Mouse (Mus musculus): ENCODE data around the gene Dexi. TPM values are rescaled to one million over a fixed set of nuclear protein-coding genes. Genes with fewer than 3 reads are reported as not detected.
A peak's percentile ranks its signal among the peaks of the same experiment; 100 is the strongest.

Dexi gene
- polyA plus RNA-seq, 1 experiment from 2014 or later, result 2.9 TPM

DNA sequence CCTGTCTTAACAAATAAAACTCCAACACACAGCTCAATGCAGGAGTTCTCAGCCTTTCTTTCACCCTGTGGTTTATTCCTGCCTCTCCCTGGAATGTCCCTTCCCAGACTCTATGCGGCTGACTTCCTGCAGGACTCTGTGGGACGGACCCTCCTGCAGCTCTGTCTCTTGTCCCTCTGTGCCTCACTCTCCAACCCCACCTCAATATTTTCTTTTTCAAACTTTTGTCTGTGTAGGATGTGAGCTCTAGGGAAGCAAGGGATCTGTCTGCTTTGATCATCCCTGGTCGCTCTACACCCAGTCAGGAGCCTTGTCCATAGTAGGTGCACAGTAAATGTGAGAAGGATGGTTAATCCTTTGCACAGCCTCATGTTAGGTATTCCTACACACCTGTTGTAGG is 14.5 kb downstream of the Dexi start:
- Histone ChIP-seq H3K4me1 (ENCODE audit: control insufficient read depth, insufficient read depth, low read length) (no peaks in the 10 kb centered on the region), H3K9me3 (ENCODE audit: control insufficient read depth, low read length) (no peaks in the 10 kb centered on the region), H3K4me2 (ENCODE audit: low read depth, low read length) (no peak overlapping the region), H3K27ac (ENCODE audit: low read length) (no peak overlapping the region), H3K4me3 (ENCODE audit: low read length) (no peak overlapping the region), H3K27me3 (replicated peaks; ENCODE audit: control insufficient read depth, insufficient read depth, low read length) (no peaks in the 10 kb centered on the region), H3K36me3 (ENCODE audit: control insufficient read depth, insufficient read depth, low read length) (no peaks in the 10 kb centered on the region), H3K9ac (ENCODE audit: low read depth, low read length) (no peak overlapping the region)
- no peak for ATAC-seq
- 82% methylated on average over 3 of the region's 3 CpGs for WGBS

DNA sequence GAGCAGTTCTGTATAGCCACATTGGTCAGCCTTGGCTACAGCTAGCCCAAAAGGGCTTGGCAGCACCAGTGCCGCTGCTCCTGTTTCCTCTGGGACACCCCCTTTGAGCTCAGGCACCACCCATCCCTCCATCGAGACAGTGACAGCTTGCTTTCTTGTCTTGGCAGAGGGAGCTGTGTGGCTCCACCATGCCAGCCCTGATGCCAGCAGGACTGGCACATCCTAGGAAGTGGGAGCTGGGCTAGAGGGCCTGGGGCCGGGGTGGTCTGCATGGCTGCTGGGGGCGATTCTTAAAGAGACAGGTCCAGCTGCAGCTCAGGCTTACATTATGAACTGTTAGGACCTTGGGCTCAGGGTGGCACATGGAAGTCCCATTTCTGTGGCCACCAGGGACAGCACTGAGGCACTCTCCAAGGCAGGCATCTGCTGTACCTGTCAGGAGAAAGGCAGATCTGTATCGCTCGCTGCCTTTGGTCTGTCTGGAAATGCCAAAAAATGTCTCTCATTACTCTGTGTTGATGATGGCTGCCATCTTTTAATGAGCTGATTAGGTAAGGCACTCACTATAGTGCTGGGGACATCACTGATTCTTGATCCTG is 15.7 kb downstream of the Dexi start:
- no peak overlapping the region for H3K27ac ChIP-seq (ENCODE audit: low read length)
- no peaks in the 10 kb centered on the region for H3K4me1 ChIP-seq (ENCODE audit: control insufficient read depth, insufficient read depth, low read length)
- no peak overlapping the region for H3K4me3 ChIP-seq (ENCODE audit: low read length)
- no peaks in the 10 kb centered on the region for H3K36me3 ChIP-seq (ENCODE audit: control insufficient read depth, insufficient read depth, low read length)
- no peak overlapping the region for H3K4me2 ChIP-seq (ENCODE audit: low read depth, low read length)
- no peaks in the 10 kb centered on the region for H3K27me3 ChIP-seq (replicated peaks; ENCODE audit: control insufficient read depth, insufficient read depth, low read length)
- no peaks in the 10 kb centered on the region for H3K9me3 ChIP-seq (ENCODE audit: control insufficient read depth, low read length)
- WGBS, result 77% methylated on average over 6 of the region's 6 CpGs
- no peak for ATAC-seq
- H3K9ac ChIP-seq (ENCODE audit: low read depth, low read length), result no peak overlapping the region

DNA sequence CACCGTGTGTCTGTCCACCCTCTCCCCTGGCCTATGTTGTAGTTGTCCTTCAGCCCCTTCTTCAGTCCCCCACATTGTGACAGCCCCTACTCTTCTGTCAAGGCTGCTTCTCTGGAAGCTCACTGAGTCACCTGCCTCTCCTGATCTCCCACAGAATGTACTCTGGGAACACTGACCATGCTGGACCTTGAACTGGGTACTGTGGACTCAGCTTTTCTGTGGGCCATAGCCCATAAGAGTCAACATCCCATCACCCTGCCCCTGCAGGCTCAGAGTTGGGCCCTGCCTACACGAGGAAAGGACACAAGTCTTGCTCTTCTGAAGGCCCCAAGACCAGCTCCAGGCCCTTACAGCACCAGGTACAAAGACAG is 17.3 kb downstream of the Dexi start:
- WGBS, result 70% methylated on average over 2 of the region's 2 CpGs

DNA sequence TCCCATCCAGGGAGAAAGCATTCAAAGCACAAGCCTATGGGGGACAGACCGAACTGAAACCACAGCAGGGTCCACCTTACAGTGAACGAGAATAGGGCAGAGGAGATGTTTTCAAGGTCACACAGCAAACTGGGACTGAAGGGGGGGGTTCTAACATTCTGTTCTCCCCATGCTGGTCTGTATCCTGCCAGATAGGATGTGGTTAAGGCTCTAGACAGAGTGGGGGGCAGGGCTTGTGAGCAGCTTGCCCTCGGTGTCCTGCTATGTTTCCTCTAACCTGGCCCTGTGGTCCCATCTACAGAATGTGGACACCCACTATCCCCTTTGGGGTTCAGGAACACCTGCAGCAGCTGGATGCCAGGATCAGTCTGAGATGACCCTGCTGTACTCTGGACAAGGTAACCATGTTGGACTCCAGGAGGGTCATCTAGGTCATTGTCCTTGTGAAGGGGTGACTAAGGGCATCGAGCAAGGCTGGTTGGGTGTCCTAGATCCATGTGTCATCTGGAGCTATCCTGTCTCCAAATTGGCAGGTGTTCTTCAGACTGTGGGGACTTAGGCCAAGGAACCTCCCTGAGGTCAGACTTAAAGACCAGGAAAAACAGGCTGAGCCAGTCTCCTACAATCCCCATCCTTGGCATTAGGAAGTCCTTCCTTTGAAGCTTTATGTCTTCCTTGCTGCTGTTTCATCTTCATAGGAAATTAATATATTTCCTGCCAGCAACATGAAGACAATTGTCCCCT is 17.8 kb downstream of the Dexi start:
- H3K36me3 ChIP-seq (ENCODE audit: control insufficient read depth, insufficient read depth, low read length), result no peaks in the 10 kb centered on the region
- 81% methylated on average over 4 of the region's 4 CpGs for WGBS
- no peaks in the 10 kb centered on the region for H3K27me3 ChIP-seq (replicated peaks; ENCODE audit: control insufficient read depth, insufficient read depth, low read length)
- ATAC-seq, result no peak
- no peak overlapping the region for H3K4me3 ChIP-seq (ENCODE audit: low read length)
- no peaks in the 10 kb centered on the region for H3K9me3 ChIP-seq (ENCODE audit: control insufficient read depth, low read length)
- no peak overlapping the region for H3K9ac ChIP-seq (ENCODE audit: low read depth, low read length)
- H3K4me2 ChIP-seq (ENCODE audit: low read depth, low read length), result no peak overlapping the region
- H3K27ac ChIP-seq (ENCODE audit: low read length), result no peak overlapping the region
- H3K4me1 ChIP-seq (ENCODE audit: control insufficient read depth, insufficient read depth, low read length), result no peaks in the 10 kb centered on the region

More for the DNA sequence above, 17.3 kb downstream of the Dexi start:
- no peaks in the 10 kb centered on the region for H3K27me3 ChIP-seq (replicated peaks; ENCODE audit: control insufficient read depth, insufficient read depth, low read length)
- no peak overlapping the region for H3K27ac ChIP-seq (ENCODE audit: low read length)
- H3K4me2 ChIP-seq (ENCODE audit: low read depth, low read length), result no peak overlapping the region
- no peaks in the 10 kb centered on the region for H3K4me1 ChIP-seq (ENCODE audit: control insufficient read depth, insufficient read depth, low read length)
- H3K4me3 ChIP-seq (ENCODE audit: low read length), result no peak overlapping the region
- no peak for ATAC-seq
- H3K36me3 ChIP-seq (ENCODE audit: control insufficient read depth, insufficient read depth, low read length), result no peaks in the 10 kb centered on the region
- H3K9me3 ChIP-seq (ENCODE audit: control insufficient read depth, low read length), result no peaks in the 10 kb centered on the region
- H3K9ac ChIP-seq (ENCODE audit: low read depth, low read length), result no peak overlapping the region

DNA sequence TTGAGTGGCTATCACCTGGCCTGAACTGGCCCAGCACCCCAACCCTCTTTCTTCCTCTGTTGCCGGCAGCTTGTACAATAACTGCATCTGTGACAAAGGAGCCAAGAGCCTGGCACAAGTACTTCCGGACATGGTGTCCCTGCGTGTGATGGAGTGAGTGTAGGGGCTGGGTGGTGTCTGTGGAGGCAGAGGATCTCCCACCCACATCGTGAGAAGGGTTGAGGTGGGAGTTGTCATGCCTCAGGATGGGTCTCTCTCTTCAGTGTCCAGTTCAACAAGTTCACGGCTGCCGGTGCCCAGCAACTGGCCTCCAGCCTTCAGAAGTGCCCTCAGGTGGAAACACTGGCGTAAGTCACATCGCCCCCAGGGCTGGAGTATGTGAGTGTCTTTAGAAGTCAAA is 19.2 kb downstream of the Dexi start:
- Histone ChIP-seq H3K4me3 (ENCODE audit: low read length) (no peak overlapping the region), H3K4me2 (ENCODE audit: low read depth, low read length) (no peak overlapping the region), H3K9me3 (ENCODE audit: control insufficient read depth, low read length) (no peaks in the 10 kb centered on the region), H3K9ac (ENCODE audit: low read depth, low read length) (no peak overlapping the region), H3K4me1 (ENCODE audit: control insufficient read depth, insufficient read depth, low read length) (no peaks in the 10 kb centered on the region), H3K27me3 (replicated peaks; ENCODE audit: control insufficient read depth, insufficient read depth, low read length) (no peaks in the 10 kb centered on the region), H3K27ac (ENCODE audit: low read length) (no peak overlapping the region), H3K36me3 (ENCODE audit: control insufficient read depth, insufficient read depth, low read length) (no peaks in the 10 kb centered on the region)
- ATAC-seq, result no peak
- 92% methylated on average over 8 of the region's 8 CpGs for WGBS

DNA sequence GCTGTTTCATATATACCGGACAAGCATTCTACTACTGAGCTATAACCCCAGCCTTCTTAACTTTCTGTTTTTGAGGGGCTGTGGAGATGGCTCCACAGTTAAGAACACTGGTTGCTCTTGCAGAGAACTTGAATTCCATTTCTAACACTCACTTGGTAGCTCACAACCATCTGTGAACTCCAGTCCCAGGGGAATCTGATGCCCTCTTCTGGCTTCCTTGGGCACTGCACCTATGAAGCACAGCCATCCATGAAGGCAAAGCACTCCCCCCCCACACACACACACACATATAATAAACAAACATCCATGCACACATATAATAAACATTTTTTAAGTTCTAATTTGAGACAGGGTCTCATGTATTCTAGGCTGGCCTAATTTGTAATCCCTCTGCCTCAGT is 20.0 kb downstream of the Dexi start:
- Histone ChIP-seq H3K4me3 (ENCODE audit: low read length) (no peak overlapping the region), H3K9me3 (ENCODE audit: control insufficient read depth, low read length) (no peaks in the 10 kb centered on the region), H3K27me3 (replicated peaks; ENCODE audit: control insufficient read depth, insufficient read depth, low read length) (no peaks in the 10 kb centered on the region), H3K27ac (ENCODE audit: low read length) (no peak overlapping the region), H3K4me2 (ENCODE audit: low read depth, low read length) (no peak overlapping the region), H3K36me3 (ENCODE audit: control insufficient read depth, insufficient read depth, low read length) (no peaks in the 10 kb centered on the region), H3K9ac (ENCODE audit: low read depth, low read length) (no peak overlapping the region), H3K4me1 (ENCODE audit: control insufficient read depth, insufficient read depth, low read length) (no peaks in the 10 kb centered on the region)
- WGBS, result 87% methylated on average over 1 of the region's 1 CpGs
- no peak for ATAC-seq

DNA sequence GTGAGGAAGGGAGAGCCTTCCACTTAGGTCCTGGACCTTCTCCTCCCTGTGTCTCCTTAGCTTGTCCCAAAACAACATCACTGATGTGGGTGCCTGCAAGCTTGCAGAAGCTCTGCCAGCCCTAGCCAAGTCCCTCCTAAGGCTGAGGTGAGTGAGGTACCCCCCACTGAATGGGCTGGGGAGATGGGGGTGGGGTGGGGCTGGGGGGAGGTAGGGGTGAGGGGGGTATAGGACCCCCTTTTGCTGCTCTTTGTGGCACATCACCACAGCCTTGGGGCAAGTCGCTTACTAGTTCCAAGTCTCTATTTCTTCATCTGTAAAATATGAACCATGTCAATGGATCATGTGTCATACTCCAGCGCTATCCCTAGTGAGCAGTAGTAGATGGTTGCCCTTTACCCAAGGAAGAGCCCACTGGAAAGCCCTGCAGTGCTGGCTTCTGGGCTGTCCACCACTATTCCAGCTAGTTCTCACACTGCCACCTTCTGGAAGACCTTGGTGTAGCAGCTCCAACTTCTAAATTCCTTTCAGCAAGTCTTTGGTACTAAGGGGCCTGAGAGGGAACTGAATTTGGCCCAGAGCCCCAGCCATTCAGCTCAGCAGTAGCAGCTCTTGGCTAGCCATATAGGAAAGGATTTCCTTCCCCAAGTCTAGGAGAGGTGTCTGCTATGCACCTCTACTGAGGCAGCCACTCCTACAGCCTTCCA is 21.8 kb downstream of the Dexi start:
- Histone ChIP-seq H3K9me3 (ENCODE audit: control insufficient read depth, low read length) (no peaks in the 10 kb centered on the region), H3K4me2 (ENCODE audit: low read depth, low read length) (no peak overlapping the region), H3K27ac (ENCODE audit: low read length) (no peak overlapping the region), H3K9ac (ENCODE audit: low read depth, low read length) (no peak overlapping the region), H3K4me1 (ENCODE audit: control insufficient read depth, insufficient read depth, low read length) (no peaks in the 10 kb centered on the region), H3K4me3 (ENCODE audit: low read length) (no peak overlapping the region), H3K36me3 (ENCODE audit: control insufficient read depth, insufficient read depth, low read length) (no peaks in the 10 kb centered on the region), H3K27me3 (replicated peaks; ENCODE audit: control insufficient read depth, insufficient read depth, low read length) (no peaks in the 10 kb centered on the region)
- WGBS, result 32% methylated on average over 2 of the region's 2 CpGs
- peak; percentile 72 for ATAC-seq

DNA sequence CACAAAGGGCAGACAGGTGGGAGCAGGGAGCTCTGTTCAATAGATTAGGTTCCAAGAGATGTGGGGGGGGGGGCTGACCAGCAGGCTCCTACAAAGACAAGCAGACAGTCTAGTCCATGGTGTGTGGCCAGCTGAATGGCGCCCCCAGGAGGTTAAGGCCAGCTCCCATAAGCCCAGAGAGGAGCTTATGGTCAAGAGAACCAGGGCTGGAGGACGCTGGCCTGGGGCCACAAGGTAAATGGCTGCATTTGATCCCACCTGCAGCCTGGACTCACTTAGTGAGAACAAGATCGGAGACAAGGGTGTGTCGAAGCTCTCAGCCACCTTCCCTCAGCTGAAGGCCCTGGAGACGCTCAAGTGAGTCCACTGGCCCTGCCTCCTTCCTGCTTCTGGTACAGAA is 24.8 kb downstream of the Dexi start:
- H3K27me3 ChIP-seq (replicated peaks; ENCODE audit: control insufficient read depth, insufficient read depth, low read length), result no peaks in the 10 kb centered on the region

DNA sequence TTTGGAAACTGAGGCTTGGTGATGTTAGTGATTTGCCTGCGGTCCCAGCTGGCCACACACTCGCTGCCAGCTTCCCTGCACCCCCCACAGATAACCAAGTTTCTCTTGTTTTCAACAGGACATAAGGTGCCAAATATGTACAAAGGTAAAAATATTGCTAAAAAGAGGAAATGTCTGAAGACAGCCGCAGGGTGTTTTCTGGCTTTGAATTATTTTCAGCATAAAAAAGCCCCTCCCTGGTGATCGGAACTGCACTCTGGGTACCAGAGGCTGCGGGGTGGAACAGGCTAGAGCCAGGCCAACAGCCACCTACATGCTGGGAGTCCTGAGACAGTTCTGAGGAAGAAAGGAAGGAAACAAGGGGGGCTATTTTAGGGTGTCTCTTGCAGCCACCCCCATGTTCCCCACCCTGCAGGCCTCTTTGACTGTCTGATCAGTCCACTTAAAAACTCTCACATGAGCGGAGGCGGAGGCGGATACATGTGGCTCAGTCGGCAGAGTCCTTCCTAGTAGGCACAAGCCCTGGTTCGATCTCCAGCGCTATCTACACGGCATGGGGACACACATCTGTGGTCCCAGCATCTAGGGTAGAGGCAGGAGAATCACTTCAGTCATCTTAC is 26.8 kb downstream of the Dexi start:
- H3K4me2 ChIP-seq (ENCODE audit: low read depth, low read length), result no peak overlapping the region
- no peak overlapping the region for H3K4me3 ChIP-seq (ENCODE audit: low read length)
- H3K36me3 ChIP-seq (ENCODE audit: control insufficient read depth, insufficient read depth, low read length), result no peaks in the 10 kb centered on the region
- H3K9me3 ChIP-seq (ENCODE audit: control insufficient read depth, low read length), result no peaks in the 10 kb centered on the region
- H3K4me1 ChIP-seq (ENCODE audit: control insufficient read depth, insufficient read depth, low read length), result no peaks in the 10 kb centered on the region
- no peak for ATAC-seq
- no peaks in the 10 kb centered on the region for H3K27me3 ChIP-seq (replicated peaks; ENCODE audit: control insufficient read depth, insufficient read depth, low read length)
- no peak overlapping the region for H3K27ac ChIP-seq (ENCODE audit: low read length)
- H3K9ac ChIP-seq (ENCODE audit: low read depth, low read length), result no peak overlapping the region
- WGBS, result 87% methylated on average over 12 of the region's 12 CpGs

More for the DNA sequence above, 24.8 kb downstream of the Dexi start:
- H3K4me1 ChIP-seq (ENCODE audit: control insufficient read depth, insufficient read depth, low read length), result no peaks in the 10 kb centered on the region
- no peaks in the 10 kb centered on the region for H3K9me3 ChIP-seq (ENCODE audit: control insufficient read depth, low read length)
- H3K36me3 ChIP-seq (ENCODE audit: control insufficient read depth, insufficient read depth, low read length), result no peaks in the 10 kb centered on the region
- ATAC-seq, result no peak
- H3K4me2 ChIP-seq (ENCODE audit: low read depth, low read length), result no peak overlapping the region
- no peak overlapping the region for H3K27ac ChIP-seq (ENCODE audit: low read length)
- H3K9ac ChIP-seq (ENCODE audit: low read depth, low read length), result no peak overlapping the region
- no peak overlapping the region for H3K4me3 ChIP-seq (ENCODE audit: low read length)
- WGBS, result 48% methylated on average over 5 of the region's 5 CpGs

Data from intestine, embryonic 16.5 days (tissue).